Mouse (Mus musculus) bone marrow macrophage, adult 2 months (primary cell): ENCODE results near the gene Aldoc. TPM values are rescaled to one million over a fixed set of nuclear protein-coding genes. Genes with fewer than 3 reads are reported as not detected.
A peak's percentile ranks its signal among the peaks of the same experiment; 100 is the strongest.

Source experiments
- H3K27ac ChIP-seq: 2 replicates; pipeline ENCODE4 v1.5.1; 2012; ENCODE audit warnings: low read depth, low read length; ENCODE audit not compliant: insufficient read depth
- H3K4me1 ChIP-seq: 2 replicates; pipeline ENCODE4 v1.6.1; 2012; ENCODE audit warnings: low read length; ENCODE audit not compliant: control insufficient read depth, insufficient read depth
- H3K4me3 ChIP-seq: 2 replicates; pipeline ENCODE4 v1.5.1; 2012; ENCODE audit warnings: mild to moderate bottlenecking, low read length, moderate library complexity; ENCODE audit not compliant: insufficient read depth
- CTCF ChIP-seq: IDR thresholded peaks from 2 replicates; pipeline ENCODE4 v1.5.1; 2012; ENCODE audit warnings: low read depth, mild to moderate bottlenecking, low read length, moderate library complexity
- POLR2A ChIP-seq: IDR thresholded peaks from 2 replicates; pipeline ENCODE4 v1.6.1; 2012; ENCODE audit warnings: mild to moderate bottlenecking, low read depth, low read length, borderline replicate concordance
- polyA plus RNA-seq: library from polyadenylated mRNA; stranded (reverse); fragments of >200 nt; gene quantifications from 2 replicates; pipeline ENCODE4 v1.2.4, GENCODE M21; 2012; ENCODE audit not compliant: missing spikeins, insufficient read depth, insufficient read length

The Aldoc gene
- polyA plus RNA-seq, 1 experiment = 31.0 TPM

GRCm38 (mm10) chr11:78328512-78329056, 5.8 kb downstream of the Aldoc start:
- Histone ChIP-seq H3K4me3 (peak overlapping the region; percentile 66), H3K4me1 (peaks cover 13% of the 10 kb centered on the region), H3K27ac (no peak overlapping the region)
- TF ChIP-seq CTCF (no peak), POLR2A (no peak)

GRCm38 (mm10) chr11:78332676-78333075, 9.9 kb downstream of the Aldoc start:
- TF ChIP-seq POLR2A (no peak), CTCF (no peak)
- H3K4me3 ChIP-seq = no peak overlapping the region
- peaks cover 4% of the 10 kb centered on the region for H3K4me1 ChIP-seq
- no peak overlapping the region for H3K27ac ChIP-seq

- no peak overlapping the region for H3K27ac ChIP-seq
- TF ChIP-seq POLR2A (no peak), CTCF (no peak)
- H3K4me3 ChIP-seq = no peak overlapping the region
- H3K4me1 ChIP-seq = peaks cover 3% of the 10 kb centered on the region
Observed at GRCm38 (mm10) chr11:78333992-78334391, 11.2 kb downstream of the Aldoc start.

- TF ChIP-seq POLR2A (no peak), CTCF (no peak)
Observed at GRCm38 (mm10) chr11:78337040-78337439, 14.3 kb downstream of the Aldoc start.

GRCm38 (mm10) chr11:78341702-78342101, 18.9 kb downstream of the Aldoc start:
- TF ChIP-seq CTCF (no peak), POLR2A (no peak)
- H3K4me3 ChIP-seq = no peak overlapping the region
- peaks cover 22% of the 10 kb centered on the region for H3K4me1 ChIP-seq
- H3K27ac ChIP-seq = no peak overlapping the region

More at GRCm38 (mm10) chr11:78337040-78337439, 14.3 kb downstream of the Aldoc start:
- Histone ChIP-seq H3K4me3 (no peak overlapping the region), H3K4me1 (no peaks in the 10 kb centered on the region), H3K27ac (no peak overlapping the region)

- TF ChIP-seq POLR2A (no peak), CTCF (no peak)
- peaks cover 35% of the 10 kb centered on the region for H3K4me1 ChIP-seq
- peak within 1 kb of the TSS; percentile 79 for H3K4me3 ChIP-seq
- H3K27ac ChIP-seq = peak within 1 kb of the TSS; percentile 40
Observed at GRCm38 (mm10) chr11:78343381-78344327, 20.9 kb downstream of the Aldoc start, which contains the start of gene Unc119. TSS of gene Unc119 (plus strand) at chr11:78343482.

- no peak for TF ChIP-seq POLR2A
- no peak for TF ChIP-seq CTCF
- peak overlapping the region; percentile 88 for H3K27ac ChIP-seq
- peak overlapping the region; percentile 79 for H3K4me3 ChIP-seq
- peaks cover 43% of the 10 kb centered on the region for H3K4me1 ChIP-seq
Observed at GRCm38 (mm10) chr11:78344328-78344889, 21.6 kb downstream of the Aldoc start.

- Histone ChIP-seq H3K4me3 (peak overlapping the region; percentile 3; the same call in 1 of the 2 replicates), H3K4me1 (peaks cover 48% of the 10 kb centered on the region), H3K27ac (peak overlapping the region; percentile 88)
- no peak for TF ChIP-seq CTCF
- no peak for TF ChIP-seq POLR2A
Observed at GRCm38 (mm10) chr11:78344890-78345715, 22.3 kb downstream of the Aldoc start.

GRCm38 (mm10) chr11:78345801-78346200, 23.0 kb downstream of the Aldoc start:
- peaks cover 54% of the 10 kb centered on the region for H3K4me1 ChIP-seq
- TF ChIP-seq POLR2A (no peak), CTCF (no peak)
- H3K27ac ChIP-seq = peak overlapping the region; percentile 88
- peak overlapping the region; percentile 33 for H3K4me3 ChIP-seq
